In the genomic region with DNA sequence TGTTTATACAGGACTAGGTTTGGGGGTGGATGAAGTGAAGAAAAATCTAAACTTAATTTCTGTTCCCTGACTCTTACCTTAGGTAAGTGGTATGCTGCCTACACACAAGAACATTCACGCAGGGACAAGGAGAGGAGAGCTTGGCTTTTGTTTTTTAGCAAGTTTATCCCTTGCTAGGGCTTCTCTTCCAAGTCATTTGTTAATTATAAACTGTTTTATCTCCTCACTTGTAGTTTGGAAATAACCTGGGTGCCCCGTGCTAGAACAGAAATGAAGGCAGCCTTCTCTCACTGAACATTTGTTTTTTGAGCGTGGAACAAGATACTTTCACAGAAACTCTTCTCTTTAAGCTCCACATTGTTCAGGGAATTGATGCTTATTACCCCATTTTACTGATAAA, we compare ENCODE assay signal across 16 mouse cellular contexts. TPM values are rescaled to one million over a fixed set of nuclear protein-coding genes. Genes with fewer than 3 reads are reported as not detected.
"Had no signal": no experiment of that assay in that cellular context is flagged by ENCODE, and none has a peak within 500 bp of the region (broad histone marks: within the 10 kb centered on the region; RNA-seq: fewer than 3 reads in every experiment).

No protein-coding gene starts in this region.

- H3K27ac ChIP-seq: limb, embryonic 15.5 days; liver, embryonic 12.5 days; midbrain, embryonic 10.5 days; neural tube, embryonic 15.5 days had no signal

- H3K27me3 ChIP-seq: limb, embryonic 15.5 days; liver, embryonic 12.5 days; neural tube, embryonic 15.5 days had no signal

- H3K4me2 ChIP-seq: limb, embryonic 15.5 days; liver, embryonic 12.5 days; lung, embryonic 14.5 days; neural tube, embryonic 15.5 days had no signal

- DNase-seq: layer of hippocampus, adult 9-11 months; layer of hippocampus, postnatal 36 days; lung, embryonic 14.5 days; lung, postnatal 10 days; lung, postnatal 4 days; midbrain, embryonic 14.5 days; right cerebral cortex, adult 18-20 months; thymus, adult 2 months; thymus, postnatal 25 days had no signal

- H3K9me3 ChIP-seq: limb, embryonic 15.5 days; liver, embryonic 12.5 days; midbrain, embryonic 10.5 days; neural tube, embryonic 15.5 days had no signal

- H3K36me3 ChIP-seq: limb, embryonic 15.5 days; liver, embryonic 12.5 days; midbrain, embryonic 10.5 days; neural tube, embryonic 15.5 days had no signal

- H3K4me3 ChIP-seq: limb, embryonic 15.5 days; liver, embryonic 12.5 days; midbrain, embryonic 10.5 days; myocyte; neural tube, embryonic 15.5 days had no signal

- ATAC-seq: liver, embryonic 12.5 days had no signal

- H3K9ac ChIP-seq: limb, embryonic 15.5 days; liver, embryonic 12.5 days; lung, embryonic 14.5 days; neural tube, embryonic 15.5 days had no signal

- H3K4me1 ChIP-seq: limb, embryonic 15.5 days; liver, embryonic 12.5 days; midbrain, embryonic 10.5 days; neural tube, embryonic 15.5 days had no signal

RNA-seq across cellular contexts. Expression of a gene that starts 53.8 kb away (rescaled TPM):
- total RNA-seq: layer of hippocampus, adult 18-20 months; layer of hippocampus, postnatal 36 days; megakaryocyte, adult 5-6 weeks had no signal
- polyA plus RNA-seq: myocyte had no signal
